Mouse (Mus musculus) heart, adult 2 months (tissue): Measurements from ENCODE around the gene Apobr. TPM values are rescaled to one million over a fixed set of nuclear protein-coding genes. Genes with fewer than 3 reads are reported as not detected.
A peak's percentile ranks its signal among the peaks of the same experiment; 100 is the strongest.

Source experiments
- DNase-seq, 2 experiments: peaks; one replicate each; pipeline ENCODE4 v3.0.0; 2021
- H3K27ac ChIP-seq: fragments of 200-600 bp; 2 replicates; pipeline ENCODE4 v1.8.1; 2022
- H3K27me3 ChIP-seq: fragments of 200-500 bp; 2 replicates; pipeline ENCODE4 v1.6.1; 2012; ENCODE audit warnings: mild to moderate bottlenecking, low read length, inconsistent platforms, mixed read lengths; ENCODE audit not compliant: control insufficient read depth, insufficient read depth
- H3K36me3 ChIP-seq: fragments of 200-500 bp; 2 replicates; pipeline ENCODE4 v1.6.1; 2012; ENCODE audit warnings: low read length, inconsistent platforms; ENCODE audit not compliant: control insufficient read depth, insufficient read depth
- H3K4me1 ChIP-seq: fragments of 200-500 bp; 2 replicates; pipeline ENCODE4 v1.6.1; 2011; ENCODE audit warnings: low read length; ENCODE audit not compliant: control insufficient read depth, insufficient read depth
- H3K4me3 ChIP-seq: fragments of 200-600 bp; 2 replicates; pipeline ENCODE4 v1.8.1; 2022
- H3K79me2 ChIP-seq: fragments of 200-500 bp; replicated peaks from 2 replicates; pipeline ENCODE4 v1.6.1; 2012; ENCODE audit warnings: mild to moderate bottlenecking, inconsistent platforms, low read length, moderate library complexity, mixed read lengths; ENCODE audit not compliant: control insufficient read depth, insufficient read depth
- H3K9ac ChIP-seq: fragments of 200-500 bp; 2 replicates; pipeline ENCODE4 v1.6.1; 2012; ENCODE audit warnings: low read depth, mild to moderate bottlenecking, control low read depth, inconsistent platforms, low read length, mixed read lengths
- CTCF ChIP-seq: fragments of 200-600 bp; IDR thresholded peaks from 2 replicates; pipeline ENCODE4 v1.8.1; 2022; ENCODE audit warnings: antibody characterized with exemption, mild to moderate bottlenecking, moderate library complexity
- EP300 ChIP-seq: fragments of 200-500 bp; IDR thresholded peaks from 2 replicates; pipeline ENCODE4 v1.6.1; 2011; ENCODE audit warnings: low read depth, low read length, control low read depth; ENCODE audit not compliant: insufficient read depth
- POLR2A ChIP-seq: fragments of 200-500 bp; IDR thresholded peaks from 2 replicates; pipeline ENCODE4 v1.6.1; 2011; ENCODE audit warnings: mild to moderate bottlenecking, low read depth, low read length, control low read depth; ENCODE audit not compliant: insufficient read depth
- WGBS: fragments of 180-500 bp; shearing (Covaris S2); methylation state at CpG from one replicate; pipeline ENCODE4 v1.1.7; 2018; 5-methylcytosine and 5-hydroxymethylcytosine counted together
- intact Hi-C: fragments of 180-260 bp; cut with DNase I; formaldehyde crosslinking; loops from one replicate; pipeline ENCODE4 v1.15.1; 2025
- polyA plus RNA-seq: library from polyadenylated mRNA; depleted of rRNA; stranded (reverse); fragments of >200 nt; gene quantifications from 2 replicates; pipeline ENCODE4 v1.2.3, GENCODE M21; 2012
- total RNA-seq, 2 experiments: library from RNA; stranded (reverse); gene quantifications; 2 replicates each; pipeline ENCODE4 v1.2.3; 2021

Apobr gene
- total and polyA plus RNA-seq, 3 experiments: 0.32 to 1.1 (median 0.39) TPM

GRCm38 (mm10) chr7:126602650-126603049 lies 17.9 kb downstream of the Apobr start:
- 66% methylated on average over 3 of the region's 3 CpGs for WGBS
- Histone ChIP-seq H3K27ac (no peak overlapping the region), H3K27me3 (no peaks in the 10 kb centered on the region), H3K9ac (no peak overlapping the region), H3K4me3 (no peak overlapping the region), H3K79me2 (no peaks in the 10 kb centered on the region), H3K4me1 (peaks cover 2% of the 10 kb centered on the region; the same call in 1 of the 2 replicates), H3K36me3 (no peaks in the 10 kb centered on the region)
- TF ChIP-seq EP300 (no peak), POLR2A (no peak), CTCF (no peak)
- DNase-seq: no peak
- intact Hi-C loops: no loop called here

GRCm38 (mm10) chr7:126606611-126607010 lies 21.9 kb downstream of the Apobr start:
- no peaks in the 10 kb centered on the region for H3K79me2 ChIP-seq
- no peaks in the 10 kb centered on the region for H3K36me3 ChIP-seq
- H3K27ac ChIP-seq: no peak overlapping the region
- intact Hi-C loops: no loop called here
- H3K4me3 ChIP-seq: no peak overlapping the region
- H3K4me1 ChIP-seq: peaks cover 2% of the 10 kb centered on the region; the same call in 1 of the 2 replicates
- H3K9ac ChIP-seq: no peak overlapping the region
- no peak for DNase-seq
- TF ChIP-seq POLR2A: no peak
- TF ChIP-seq EP300: no peak
- TF ChIP-seq CTCF: no peak
- no peaks in the 10 kb centered on the region for H3K27me3 ChIP-seq
- 70% methylated on average over 5 of the region's 5 CpGs for WGBS

GRCm38 (mm10) chr7:126607064-126607463 lies 22.3 kb downstream of the Apobr start:
- Histone ChIP-seq H3K36me3 (no peaks in the 10 kb centered on the region), H3K27me3 (no peaks in the 10 kb centered on the region), H3K9ac (no peak overlapping the region), H3K4me3 (no peak overlapping the region), H3K4me1 (peaks cover 2% of the 10 kb centered on the region; the same call in 1 of the 2 replicates), H3K27ac (peak overlapping the region; percentile 23; the same call in 1 of the 2 replicates), H3K79me2 (no peaks in the 10 kb centered on the region)
- 61% methylated on average over 3 of the region's 3 CpGs for WGBS
- intact Hi-C loops: no loop called here
- no peak for TF ChIP-seq EP300
- no peak for TF ChIP-seq POLR2A
- no peak for TF ChIP-seq CTCF
- DNase-seq: peak; percentile 64 to 75

GRCm38 (mm10) chr7:126607796-126608195 lies 23.1 kb downstream of the Apobr start:
- Histone ChIP-seq H3K27me3 (no peaks in the 10 kb centered on the region), H3K4me3 (no peak overlapping the region), H3K36me3 (no peaks in the 10 kb centered on the region), H3K79me2 (no peaks in the 10 kb centered on the region), H3K9ac (no peak overlapping the region), H3K27ac (no peak overlapping the region; the same call in 1 of the 2 replicates), H3K4me1 (peaks cover 2% of the 10 kb centered on the region; the same call in 1 of the 2 replicates)
- 80% methylated on average over 5 of the region's 5 CpGs for WGBS
- TF ChIP-seq EP300 (no peak), POLR2A (no peak), CTCF (no peak)
- no peak for DNase-seq
- intact Hi-C loops: no loop called here

- no peaks in the 10 kb centered on the region for H3K79me2 ChIP-seq
- H3K4me1 ChIP-seq: no peaks in the 10 kb centered on the region
- H3K9ac ChIP-seq: no peak overlapping the region
- intact Hi-C loops: no loop called here
- WGBS: 80% methylated on average over 3 of the region's 3 CpGs
- DNase-seq: no peak
- H3K27me3 ChIP-seq: no peaks in the 10 kb centered on the region
- H3K36me3 ChIP-seq: no peaks in the 10 kb centered on the region
- no peak overlapping the region for H3K27ac ChIP-seq
- TF ChIP-seq CTCF (no peak), POLR2A (no peak), EP300 (no peak)
- no peak overlapping the region for H3K4me3 ChIP-seq
Observed at GRCm38 (mm10) chr7:126612736-126613135, 28.0 kb downstream of the Apobr start.

- no peaks in the 10 kb centered on the region for H3K79me2 ChIP-seq
- H3K9ac ChIP-seq: no peak overlapping the region
- no peak overlapping the region for H3K4me3 ChIP-seq
- H3K27me3 ChIP-seq: no peaks in the 10 kb centered on the region
- intact Hi-C loops: no loop called here
- H3K4me1 ChIP-seq: peaks cover 1% of the 10 kb centered on the region; the same call in 1 of the 2 replicates
- WGBS: 66% methylated on average over 3 of the region's 3 CpGs
- DNase-seq: no peak
- 0 out of 2 replicates have a peak, but pooled peaks have one; percentile 5 for TF ChIP-seq CTCF
- no peak for TF ChIP-seq POLR2A
- no peak for TF ChIP-seq EP300
- no peak overlapping the region for H3K27ac ChIP-seq
- H3K36me3 ChIP-seq: no peaks in the 10 kb centered on the region
Observed at GRCm38 (mm10) chr7:126616707-126617106, 32.0 kb downstream of the Apobr start.
